Mouse (Mus musculus): ENCODE measurements around the gene Il34.

DNA sequence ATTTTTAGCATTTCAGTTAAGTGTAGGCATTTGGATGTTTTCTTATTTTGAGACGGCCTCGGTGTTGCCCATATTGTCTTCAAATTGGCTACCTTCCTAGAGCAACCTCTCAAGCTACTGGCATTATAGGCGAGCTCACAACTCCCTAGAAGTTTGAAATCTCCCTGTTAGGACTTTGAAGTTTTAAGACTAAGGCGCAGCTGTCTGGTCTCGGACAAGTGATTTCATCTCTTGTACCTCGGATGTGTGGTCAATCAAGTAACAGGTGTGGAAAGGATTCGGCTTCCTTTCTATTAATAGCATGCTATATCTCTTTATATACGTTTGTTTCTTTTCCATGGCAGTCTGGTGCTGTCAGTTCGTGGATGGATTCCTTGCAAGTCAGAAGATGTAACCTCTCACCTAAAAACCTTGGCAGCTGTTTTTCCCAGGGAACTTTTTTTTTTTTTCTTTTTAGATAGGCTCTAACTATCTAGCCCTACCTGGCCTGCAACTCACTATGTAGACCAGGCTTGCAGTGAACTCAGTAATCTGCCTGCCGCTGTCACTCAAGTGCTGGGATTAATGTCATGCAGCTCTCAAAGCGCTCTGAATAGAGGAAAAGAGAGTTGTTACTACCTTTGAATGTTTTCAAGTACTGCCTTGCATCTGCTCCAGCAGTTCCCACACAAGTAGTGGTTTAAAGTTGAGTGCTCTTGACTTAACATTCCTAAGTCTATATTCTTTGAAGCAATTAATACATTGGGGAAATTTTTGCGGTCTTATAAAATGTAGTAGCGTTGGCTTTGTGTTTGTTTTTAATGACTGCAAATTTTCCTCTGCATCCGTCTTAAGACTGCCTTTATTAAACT, 42.1 kb upstream of the Il34 start:
- TF ChIP-seq POLR2A (IDR thresholded peaks at IDR 0.05; ENCODE audit: insufficient read depth, low read depth, low read length): no peak
- no peak for TF ChIP-seq CTCF (IDR thresholded peaks at IDR 0.05; ENCODE audit: insufficient read depth, low read depth, low read length)

Measured in olfactory bulb, adult 2 months (tissue).